Mouse (Mus musculus): ENCODE measurements around the gene Zg16.

GRCm38 (mm10) chr7:127121061-127121910 lies 34.2 kb upstream of the Zg16 start:
- no peak for TF ChIP-seq POLR2A (IDR thresholded peaks at IDR 0.05; ENCODE audit: control insufficient read depth, extremely low read depth, insufficient read depth, low read length, poor library complexity)
- TF ChIP-seq CTCF (IDR thresholded peaks at IDR 0.05; ENCODE audit: borderline replicate concordance, control insufficient read depth, extremely low read depth, insufficient read depth, low read length, poor library complexity), result no peak
